Mouse (Mus musculus) liver, postnatal 0 days (tissue): Measurements from ENCODE around the gene Prss23. TPM values are rescaled to one million over a fixed set of nuclear protein-coding genes. Genes with fewer than 3 reads are reported as not detected.

Experiments used
- ATAC-seq: fragments of 200-750 bp; cut with Nextera tagmentation; 2 replicates; pipeline ENCODE4 v1.8.0; 2017; ENCODE audit warnings: mild to moderate bottlenecking, moderate library complexity
- DNase-seq: peaks from one replicate; pipeline ENCODE4 v3.0.0-alpha.2; 2016
- H3K27ac ChIP-seq: fragments of 300-500 bp; sonication (generic); 2 replicates; pipeline ENCODE4 v1.5.1; 2014; ENCODE audit warnings: antibody characterized with exemption, moderate library complexity, mild to moderate bottlenecking, low read depth
- H3K27me3 ChIP-seq: fragments of 300-500 bp; sonication (generic); 2 replicates; pipeline ENCODE4 v1.6.1; 2014; ENCODE audit warnings: low read length, control low read depth, mixed read lengths; ENCODE audit not compliant: insufficient read depth
- H3K36me3 ChIP-seq: fragments of 300-500 bp; sonication (generic); replicated peaks from 2 replicates; pipeline ENCODE4 v1.6.1; 2014; ENCODE audit warnings: mild to moderate bottlenecking, control low read depth, low read length, moderate library complexity, mixed read lengths; ENCODE audit not compliant: insufficient read depth
- H3K4me1 ChIP-seq: fragments of 300-500 bp; sonication (generic); 2 replicates; pipeline ENCODE4 v1.6.1; 2014; ENCODE audit warnings: antibody characterized with exemption, mild to moderate bottlenecking, control low read depth; ENCODE audit not compliant: insufficient read depth
- H3K4me2 ChIP-seq: fragments of 300-500 bp; sonication (generic); 2 replicates; pipeline ENCODE4 v1.6.1; 2014; ENCODE audit warnings: low read depth, mild to moderate bottlenecking, low read length, moderate library complexity, mixed read lengths
- H3K4me3 ChIP-seq: fragments of 300-500 bp; sonication (generic); 2 replicates; pipeline ENCODE4 v1.5.1; 2014; ENCODE audit warnings: low read depth, low read length
- H3K9ac ChIP-seq: fragments of 300-500 bp; sonication (generic); replicated peaks from 2 replicates; pipeline ENCODE4 v1.6.1; 2014; ENCODE audit warnings: mild to moderate bottlenecking, moderate library complexity
- H3K9me3 ChIP-seq: fragments of 300-500 bp; sonication (generic); 2 replicates; pipeline ENCODE4 v1.6.1; 2016; ENCODE audit warnings: mild to moderate bottlenecking, control low read depth, low read length, mixed read lengths
- CTCF ChIP-seq: sonication (generic); IDR thresholded peaks from 2 replicates; pipeline ENCODE4 v1.5.1; 2016; ENCODE audit warnings: antibody characterized with exemption, low read depth
- EP300 ChIP-seq: IDR thresholded peaks from 2 replicates; pipeline ENCODE4 v1.6.1; 2016; ENCODE audit warnings: antibody characterized with exemption, low read depth, mild to moderate bottlenecking
- WGBS: fragments of 180-500 bp; shearing (Covaris S2); extraction: QIAGEN DNeasy Blood & Tissue Kit; methylation state at CpG from one replicate; pipeline ENCODE4 v1.1.7; 2014; ENCODE audit not compliant: insufficient replicate concordance; 5-methylcytosine and 5-hydroxymethylcytosine counted together
- polyA plus RNA-seq: library from polyadenylated mRNA; unstranded; fragments of >200 nt; fragmentation: Nextera tagmentation; extraction: Ambion mirVana; gene quantifications from 2 replicates; pipeline ENCODE4 v1.2.1, GENCODE M21; 2015

Gene Prss23
- polyA plus RNA-seq, 1 experiment from 2014 or later: 6.9 TPM

- H3K9me3 ChIP-seq: no peaks in the 10 kb centered on the region
- H3K4me2 ChIP-seq: peak overlapping the region; percentile 74
- H3K4me1 ChIP-seq: peaks cover 4% of the 10 kb centered on the region; the same call in 1 of the 2 replicates
- peak overlapping the region; percentile 38; the same call in 1 of the 2 replicates for H3K9ac ChIP-seq
- DNase-seq (no peak), ATAC-seq (no peak)
- H3K36me3 ChIP-seq: no peaks in the 10 kb centered on the region
- peak overlapping the region; percentile 50 for H3K4me3 ChIP-seq
- no peak for TF ChIP-seq EP300
- no peak for TF ChIP-seq CTCF
- WGBS: 9% methylated on average over 32 of the region's 32 CpGs
- H3K27ac ChIP-seq: no peak overlapping the region
- H3K27me3 ChIP-seq: peaks cover 37% of the 10 kb centered on the region
Measured at GRCm38 (mm10) chr7:89516551-89517459, 10.2 kb downstream of the Prss23 start.

- TF ChIP-seq EP300 (no peak), CTCF (no peak)
- H3K9ac ChIP-seq: no peak overlapping the region
- H3K36me3 ChIP-seq: no peaks in the 10 kb centered on the region
- no peak overlapping the region for H3K27ac ChIP-seq
- ATAC-seq (no peak), DNase-seq (no peak)
- H3K9me3 ChIP-seq: no peaks in the 10 kb centered on the region
- H3K27me3 ChIP-seq: peaks cover 18% of the 10 kb centered on the region
- peaks cover under 1% of the 10 kb centered on the region; the same call in 1 of the 2 replicates for H3K4me1 ChIP-seq
- H3K4me3 ChIP-seq: no peak overlapping the region
- no peak overlapping the region for H3K4me2 ChIP-seq
- 68% methylated on average over 4 of the region's 4 CpGs for WGBS
Measured at GRCm38 (mm10) chr7:89511921-89512514, 15.0 kb downstream of the Prss23 start.

- TF ChIP-seq CTCF (no peak), EP300 (no peak)
- Histone ChIP-seq H3K27me3 (peaks cover 4% of the 10 kb centered on the region; the same call in 1 of the 2 replicates), H3K27ac (no peak overlapping the region), H3K36me3 (no peaks in the 10 kb centered on the region), H3K9ac (no peak overlapping the region), H3K9me3 (no peaks in the 10 kb centered on the region), H3K4me3 (no peak overlapping the region), H3K4me1 (no peaks in the 10 kb centered on the region), H3K4me2 (no peak overlapping the region)
- 77% methylated on average over 4 of the region's 4 CpGs for WGBS
- DNase-seq: no peak
- no peak for ATAC-seq
Measured at GRCm38 (mm10) chr7:89508672-89509071, 18.3 kb downstream of the Prss23 start.

GRCm38 (mm10) chr7:89499516-89500307 lies 27.3 kb downstream of the Prss23 start:
- H3K27ac ChIP-seq: no peak overlapping the region

GRCm38 (mm10) chr7:89483769-89484568 lies 43.0 kb downstream of the Prss23 start:
- H3K27me3 ChIP-seq: no peaks in the 10 kb centered on the region
- WGBS: 46% methylated on average over 7 of the region's 7 CpGs
- no peaks in the 10 kb centered on the region for H3K36me3 ChIP-seq
- no peak overlapping the region for H3K9ac ChIP-seq
- H3K4me1 ChIP-seq: no peaks in the 10 kb centered on the region
- no peaks in the 10 kb centered on the region for H3K9me3 ChIP-seq
- H3K27ac ChIP-seq: no peak overlapping the region
- no peak overlapping the region for H3K4me2 ChIP-seq
- TF ChIP-seq EP300: no peak
- TF ChIP-seq CTCF: no peak
- ATAC-seq: no peak
- no peak for DNase-seq
- no peak overlapping the region for H3K4me3 ChIP-seq

More at GRCm38 (mm10) chr7:89499516-89500307, 27.3 kb downstream of the Prss23 start:
- H3K4me3 ChIP-seq: no peak overlapping the region
- peak; percentile 59 for DNase-seq
- ATAC-seq: no peak
- peak overlapping the region; percentile 15 for H3K4me2 ChIP-seq
- H3K9me3 ChIP-seq: no peaks in the 10 kb centered on the region
- 0 out of 2 replicates have a peak, but pooled peaks cover 6% of the 10 kb centered on the region for H3K27me3 ChIP-seq
- no peak overlapping the region for H3K9ac ChIP-seq
- 25% methylated on average over 17 of the region's 17 CpGs for WGBS
- no peaks in the 10 kb centered on the region for H3K36me3 ChIP-seq
- no peaks in the 10 kb centered on the region for H3K4me1 ChIP-seq
- TF ChIP-seq CTCF (peak; percentile 76), EP300 (no peak)
